Mouse (Mus musculus): ENCODE data around the gene Naa11. TPM values are rescaled to one million over a fixed set of nuclear protein-coding genes. Genes with fewer than 3 reads are reported as not detected.

Gene Naa11
- polyA plus RNA-seq, 1 experiment from 2014 or later = not detected

GRCm38 (mm10) chr5:97382548-97383222 lies 9.5 kb downstream of the Naa11 start:
- Histone ChIP-seq H3K4me2 (replicated peaks) (no peak overlapping the region), H3K27ac (no peak overlapping the region), H3K36me3 (no peaks in the 10 kb centered on the region), H3K9ac (no peak overlapping the region), H3K4me1 (no peaks in the 10 kb centered on the region), H3K27me3 (no peaks in the 10 kb centered on the region), H3K4me3 (no peak overlapping the region), H3K9me3 (no peaks in the 10 kb centered on the region)
- 67% methylated on average over 14 of the region's 14 CpGs for WGBS
- ATAC-seq (ENCODE audit: insufficient number of reproducible peaks, insufficient read depth, low FRiP score, low TSS enrichment) = no peak

DNA sequence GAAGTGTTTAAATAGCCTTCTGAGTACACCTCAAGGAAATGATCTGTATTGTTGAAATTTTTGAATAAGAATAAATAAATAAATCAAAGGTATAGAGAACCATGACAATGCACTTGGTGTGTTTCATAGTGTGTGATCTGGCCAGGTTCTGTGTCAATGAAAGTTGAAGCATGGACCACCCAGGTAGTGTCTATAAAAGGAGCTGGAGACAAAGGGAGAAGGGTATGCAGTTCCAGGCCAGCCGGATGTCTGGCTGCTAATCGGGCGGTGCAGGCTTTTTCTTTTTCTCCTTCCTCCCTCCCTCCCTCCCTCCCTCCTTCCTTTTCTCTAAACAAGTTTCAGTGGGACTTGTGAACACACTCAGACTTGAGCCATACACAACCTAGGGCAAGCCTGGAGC lies 12.2 kb downstream of the Naa11 start:
- Histone ChIP-seq H3K4me2 (replicated peaks) (no peak overlapping the region), H3K27ac (no peak overlapping the region)
- WGBS = 38% methylated on average over 3 of the region's 3 CpGs

GRCm38 (mm10) chr5:97364781-97365180 lies 27.4 kb downstream of the Naa11 start:
- no peaks in the 10 kb centered on the region for H3K36me3 ChIP-seq
- H3K4me1 ChIP-seq = no peaks in the 10 kb centered on the region
- 80% methylated on average over 8 of the region's 8 CpGs for WGBS
- H3K4me3 ChIP-seq = no peak overlapping the region
- ATAC-seq (ENCODE audit: insufficient number of reproducible peaks, insufficient read depth, low FRiP score, low TSS enrichment) = no peak
- H3K9ac ChIP-seq = no peak overlapping the region
- H3K9me3 ChIP-seq = no peaks in the 10 kb centered on the region
- H3K27me3 ChIP-seq = no peaks in the 10 kb centered on the region
- no peak overlapping the region for H3K4me2 ChIP-seq (replicated peaks)
- no peak overlapping the region for H3K27ac ChIP-seq

More for the DNA sequence above, 12.2 kb downstream of the Naa11 start:
- no peaks in the 10 kb centered on the region for H3K4me1 ChIP-seq
- no peak overlapping the region for H3K4me3 ChIP-seq
- H3K9me3 ChIP-seq = no peaks in the 10 kb centered on the region
- H3K9ac ChIP-seq = no peak overlapping the region
- no peak for ATAC-seq (ENCODE audit: insufficient number of reproducible peaks, insufficient read depth, low FRiP score, low TSS enrichment)
- no peaks in the 10 kb centered on the region for H3K36me3 ChIP-seq
- H3K27me3 ChIP-seq = no peaks in the 10 kb centered on the region

- Histone ChIP-seq H3K4me2 (replicated peaks) (no peak overlapping the region), H3K36me3 (no peaks in the 10 kb centered on the region), H3K4me3 (no peak overlapping the region), H3K9me3 (no peaks in the 10 kb centered on the region), H3K27me3 (no peaks in the 10 kb centered on the region), H3K4me1 (no peaks in the 10 kb centered on the region), H3K27ac (no peak overlapping the region), H3K9ac (no peak overlapping the region)
- 73% methylated on average over 8 of the region's 8 CpGs for WGBS
- ATAC-seq (ENCODE audit: insufficient number of reproducible peaks, insufficient read depth, low FRiP score, low TSS enrichment) = no peak
Measured at GRCm38 (mm10) chr5:97364252-97364651, 27.9 kb downstream of the Naa11 start.

GRCm38 (mm10) chr5:97362539-97362938 lies 29.6 kb downstream of the Naa11 start:
- no peak overlapping the region for H3K4me2 ChIP-seq (replicated peaks)
- H3K4me1 ChIP-seq = no peaks in the 10 kb centered on the region
- H3K9me3 ChIP-seq = no peaks in the 10 kb centered on the region
- WGBS = 59% methylated on average over 2 of the region's 2 CpGs
- no peaks in the 10 kb centered on the region for H3K36me3 ChIP-seq
- H3K4me3 ChIP-seq = no peak overlapping the region
- H3K27me3 ChIP-seq = no peaks in the 10 kb centered on the region
- H3K9ac ChIP-seq = no peak overlapping the region
- no peak overlapping the region for H3K27ac ChIP-seq
- ATAC-seq (ENCODE audit: insufficient number of reproducible peaks, insufficient read depth, low FRiP score, low TSS enrichment) = no peak

DNA sequence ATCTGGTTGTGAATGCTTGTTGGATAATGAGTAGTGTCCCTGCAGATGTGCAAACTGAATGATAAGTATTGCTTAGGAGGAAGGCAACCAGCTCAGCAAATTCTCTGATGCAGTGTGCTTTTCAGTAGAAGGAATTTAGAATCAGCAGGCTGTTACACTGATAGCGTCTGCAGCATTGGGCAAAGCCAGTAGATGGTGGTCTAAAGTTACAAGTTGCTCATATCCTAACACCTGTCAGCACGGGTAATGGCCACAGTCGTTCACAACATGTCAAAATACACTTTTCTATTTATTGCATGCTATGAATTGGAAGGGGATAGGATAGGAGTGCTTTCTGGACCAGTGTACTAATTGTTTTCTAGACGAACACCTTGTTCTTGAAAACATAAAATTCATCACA lies 33.1 kb downstream of the Naa11 start:
- no peak for ATAC-seq (ENCODE audit: insufficient number of reproducible peaks, insufficient read depth, low FRiP score, low TSS enrichment)
- no peak overlapping the region for H3K9ac ChIP-seq
- no peaks in the 10 kb centered on the region for H3K4me1 ChIP-seq
- H3K9me3 ChIP-seq = no peaks in the 10 kb centered on the region
- H3K4me2 ChIP-seq (replicated peaks) = no peak overlapping the region
- H3K36me3 ChIP-seq = no peaks in the 10 kb centered on the region
- H3K27ac ChIP-seq = no peak overlapping the region
- H3K27me3 ChIP-seq = no peaks in the 10 kb centered on the region
- 69% methylated on average over 4 of the region's 4 CpGs for WGBS
- no peak overlapping the region for H3K4me3 ChIP-seq

- Histone ChIP-seq H3K4me1 (no peaks in the 10 kb centered on the region), H3K27ac (no peak overlapping the region), H3K9me3 (no peaks in the 10 kb centered on the region), H3K9ac (no peak overlapping the region), H3K27me3 (no peaks in the 10 kb centered on the region), H3K4me2 (replicated peaks) (no peak overlapping the region), H3K36me3 (no peaks in the 10 kb centered on the region), H3K4me3 (no peak overlapping the region)
- 57% methylated on average over 2 of the region's 2 CpGs for WGBS
- ATAC-seq (ENCODE audit: insufficient number of reproducible peaks, insufficient read depth, low FRiP score, low TSS enrichment) = no peak
Measured at GRCm38 (mm10) chr5:97356135-97356534, 36.0 kb downstream of the Naa11 start.

DNA sequence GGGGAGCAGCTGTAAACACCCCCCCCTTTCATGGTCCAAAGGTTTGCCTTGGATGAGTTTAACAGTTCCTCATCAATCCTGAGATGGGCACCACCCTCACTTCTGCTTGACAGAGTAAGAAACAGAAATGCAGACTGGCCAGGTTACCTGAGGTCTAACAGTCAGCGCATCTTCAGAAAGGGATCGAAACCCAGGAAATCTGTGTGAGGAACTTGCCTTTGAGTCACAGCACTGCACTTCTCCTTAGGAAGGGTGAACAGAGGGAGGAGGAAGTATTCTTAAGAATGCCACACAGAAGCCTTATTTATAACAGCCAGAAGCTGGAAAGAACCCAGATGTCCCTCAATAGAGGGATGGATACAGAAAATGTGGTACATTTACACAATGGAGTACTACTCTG lies 37.0 kb downstream of the Naa11 start:
- no peak for ATAC-seq (ENCODE audit: insufficient number of reproducible peaks, insufficient read depth, low FRiP score, low TSS enrichment)
- H3K9ac ChIP-seq = no peak overlapping the region

GRCm38 (mm10) chr5:97348760-97349159 lies 43.4 kb downstream of the Naa11 start:
- Histone ChIP-seq H3K4me1 (no peaks in the 10 kb centered on the region), H3K4me3 (no peak overlapping the region), H3K27ac (no peak overlapping the region), H3K4me2 (replicated peaks) (no peak overlapping the region), H3K9me3 (no peaks in the 10 kb centered on the region), H3K36me3 (no peaks in the 10 kb centered on the region), H3K9ac (no peak overlapping the region), H3K27me3 (no peaks in the 10 kb centered on the region)
- no peak for ATAC-seq (ENCODE audit: insufficient number of reproducible peaks, insufficient read depth, low FRiP score, low TSS enrichment)
- WGBS = 63% methylated on average over 2 of the region's 2 CpGs

More for the DNA sequence above, 37.0 kb downstream of the Naa11 start:
- no peak overlapping the region for H3K4me2 ChIP-seq (replicated peaks)
- H3K9me3 ChIP-seq = no peaks in the 10 kb centered on the region
- H3K27ac ChIP-seq = no peak overlapping the region
- WGBS = 97% methylated on average over 2 of the region's 2 CpGs
- no peaks in the 10 kb centered on the region for H3K4me1 ChIP-seq
- H3K4me3 ChIP-seq = no peak overlapping the region
- H3K36me3 ChIP-seq = no peaks in the 10 kb centered on the region
- H3K27me3 ChIP-seq = no peaks in the 10 kb centered on the region

GRCm38 (mm10) chr5:97348310-97348709 lies 43.9 kb downstream of the Naa11 start:
- Histone ChIP-seq H3K9ac (no peak overlapping the region), H3K36me3 (no peaks in the 10 kb centered on the region), H3K4me2 (replicated peaks) (no peak overlapping the region), H3K27ac (no peak overlapping the region), H3K4me3 (no peak overlapping the region), H3K9me3 (no peaks in the 10 kb centered on the region), H3K27me3 (no peaks in the 10 kb centered on the region), H3K4me1 (no peaks in the 10 kb centered on the region)
- 81% methylated on average over 8 of the region's 8 CpGs for WGBS
- ATAC-seq (ENCODE audit: insufficient number of reproducible peaks, insufficient read depth, low FRiP score, low TSS enrichment) = no peak

DNA sequence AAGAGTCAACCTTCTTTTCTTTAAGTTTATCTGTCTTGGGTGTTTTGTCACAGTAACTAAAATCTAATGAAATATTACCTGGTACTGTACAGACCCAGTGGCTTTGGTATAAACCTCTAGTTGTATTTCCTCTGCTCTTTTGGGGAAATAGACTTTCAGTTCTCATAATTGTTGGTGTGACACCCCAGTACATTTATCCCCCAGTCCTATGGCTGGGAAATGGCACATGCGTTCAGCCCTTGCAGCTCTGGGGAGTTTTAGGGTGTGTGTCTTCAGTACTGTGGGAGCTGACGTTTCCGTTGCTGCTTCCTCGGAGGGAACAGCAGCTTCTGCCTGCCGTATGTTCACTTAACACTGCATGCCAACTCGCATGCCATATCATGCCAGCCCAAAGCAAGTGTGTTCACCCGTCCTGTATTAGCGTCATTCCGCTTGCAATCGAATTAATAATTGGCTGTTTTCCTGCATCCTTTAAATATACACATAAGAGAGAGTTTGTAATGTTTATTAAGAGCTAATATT lies 46.4 kb downstream of the Naa11 start:
- 90% methylated on average over 10 of the region's 10 CpGs for WGBS

GRCm38 (mm10) chr5:97345129-97345528 lies 47.0 kb downstream of the Naa11 start:
- H3K36me3 ChIP-seq = no peaks in the 10 kb centered on the region
- H3K27me3 ChIP-seq = no peaks in the 10 kb centered on the region
- no peak overlapping the region for H3K4me3 ChIP-seq
- no peaks in the 10 kb centered on the region for H3K9me3 ChIP-seq
- H3K9ac ChIP-seq = no peak overlapping the region
- no peaks in the 10 kb centered on the region for H3K4me1 ChIP-seq
- H3K4me2 ChIP-seq (replicated peaks) = no peak overlapping the region
- no peak overlapping the region for H3K27ac ChIP-seq
- no peak for ATAC-seq (ENCODE audit: insufficient number of reproducible peaks, insufficient read depth, low FRiP score, low TSS enrichment)

More for the DNA sequence above, 46.4 kb downstream of the Naa11 start:
- Histone ChIP-seq H3K27me3 (no peaks in the 10 kb centered on the region), H3K4me2 (replicated peaks) (no peak overlapping the region), H3K36me3 (no peaks in the 10 kb centered on the region), H3K9me3 (no peaks in the 10 kb centered on the region), H3K4me1 (no peaks in the 10 kb centered on the region), H3K27ac (no peak overlapping the region), H3K9ac (no peak overlapping the region), H3K4me3 (no peak overlapping the region)
- ATAC-seq (ENCODE audit: insufficient number of reproducible peaks, insufficient read depth, low FRiP score, low TSS enrichment) = no peak

All from embryonic facial prominence, embryonic 12.5 days (tissue).